Mouse (Mus musculus): ENCODE measurements around the gene Tcaim.

DNA sequence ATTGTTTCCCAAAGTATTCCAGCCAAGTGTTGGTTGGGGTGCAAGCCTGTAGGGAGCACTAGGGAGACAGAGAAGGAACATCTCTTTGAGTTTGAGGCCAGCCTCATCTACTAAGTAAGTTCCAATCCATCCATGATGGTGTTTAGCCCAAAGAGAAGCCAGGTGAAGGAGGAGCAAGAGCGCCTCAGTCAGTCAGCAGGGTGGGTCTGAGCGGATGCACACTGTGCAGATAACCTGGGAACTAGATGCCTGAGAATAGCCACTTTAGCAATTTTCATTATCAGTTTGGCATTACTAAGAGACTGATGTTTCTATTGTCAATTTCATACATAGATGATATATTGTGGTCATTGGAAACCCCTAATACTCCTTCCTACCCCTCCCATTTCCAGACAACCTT, 9.4 kb downstream of the Tcaim start:
- TF ChIP-seq CTCF (IDR thresholded peaks at IDR 0.05; ENCODE audit: insufficient read depth, low read depth, low read length) (no peak), POLR2A (IDR thresholded peaks at IDR 0.05; ENCODE audit: insufficient read depth, low read depth, low read length) (no peak)
